Mouse (Mus musculus): ENCODE data around the gene Dusp6.

- TF ChIP-seq CTCF (IDR thresholded peaks at IDR 0.05; ENCODE audit: control insufficient read depth, insufficient read depth, insufficient read length) = no peak
- TF ChIP-seq MAX (IDR thresholded peaks at IDR 0.05) = peak; percentile 39
Measured at GRCm38 (mm10) chr10:99243907-99244489, 19.0 kb upstream of the Dusp6 start.
